Mouse (Mus musculus) CH12.LX (cell line): ENCODE data around the gene Naa40. TPM values are rescaled to one million over a fixed set of nuclear protein-coding genes. Genes with fewer than 3 reads are reported as not detected.

Experiments used
- DNase-seq: peaks from one replicate; pipeline ENCODE4 v3.0.0-alpha.2; 2013; ENCODE audit errors: extremely low read depth
- H3K27ac ChIP-seq: 2 replicates; pipeline ENCODE4 v1.5.1; 2012; ENCODE audit warnings: low read depth, mild to moderate bottlenecking, control low read depth, moderate library complexity; ENCODE audit not compliant: insufficient read depth
- H3K27me3 ChIP-seq: replicated peaks from 2 replicates; pipeline ENCODE3; 2012; ENCODE audit warnings: inconsistent platforms
- H3K36me3 ChIP-seq, 2 experiments: replicated peaks in 1 of 2; 2 replicates each; pipeline versions ENCODE3 to v1.6.1; 2012; ENCODE audit warnings: inconsistent platforms in 1 of 2, low read length in 1 of 2, mild to moderate bottlenecking in 1 of 2, mixed read lengths in 1 of 2, moderate library complexity in 1 of 2; ENCODE audit not compliant: control insufficient read depth in 1 of 2, insufficient read depth in 1 of 2
- H3K4me1 ChIP-seq, 2 experiments: 2 replicates each; pipeline ENCODE4 v1.6.1; 2012; ENCODE audit warnings: inconsistent platforms in 1 of 2, moderate library complexity in 1 of 2; ENCODE audit not compliant: insufficient read depth in 2 of 2, control insufficient read depth in 1 of 2
- H3K4me2 ChIP-seq: 2 replicates; pipeline ENCODE4 v1.6.1; 2012; ENCODE audit warnings: low read depth, mild to moderate bottlenecking, control low read depth; ENCODE audit not compliant: poor library complexity, insufficient read depth, severe bottlenecking
- H3K4me3 ChIP-seq, 3 experiments: fragments of 150-350 bp in 1 of 3; sonication (generic) in 1 of 3; replicated peaks in 1 of 3; 2 replicates each; pipeline versions ENCODE3 to v1.5.1; 2011 to 2012; ENCODE audit warnings: low read depth in 2 of 3, low read length in 2 of 3, mild to moderate bottlenecking in 2 of 3, moderate library complexity in 2 of 3, control low read depth in 1 of 3, improper control_type of control experiment in 1 of 3, inconsistent platforms in 1 of 3, mixed read lengths in 1 of 3; ENCODE audit not compliant: poor library complexity in 1 of 3
- H3K79me2 ChIP-seq: replicated peaks from 2 replicates; pipeline ENCODE4 v1.6.1; 2012; ENCODE audit warnings: mild to moderate bottlenecking, moderate library complexity; ENCODE audit not compliant: control insufficient read depth, poor library complexity, insufficient read depth, severe bottlenecking; ENCODE audit errors: extremely low read depth
- H3K9ac ChIP-seq: 2 replicates; pipeline ENCODE4 v1.6.1; 2012; ENCODE audit warnings: low read depth, mild to moderate bottlenecking, control low read depth, moderate library complexity; ENCODE audit not compliant: insufficient read depth
- H3K9me3 ChIP-seq: replicated peaks from 2 replicates; pipeline ENCODE3; 2012; ENCODE audit warnings: low read length, inconsistent platforms, mixed read lengths
- CHD1 ChIP-seq: IDR thresholded peaks from 2 replicates; pipeline ENCODE4 v1.6.1; 2012; ENCODE audit warnings: low read depth, low read length, improper control_type of control experiment, inconsistent platforms
- CHD2 ChIP-seq: IDR thresholded peaks from 2 replicates; pipeline ENCODE4 v1.6.1; 2011; ENCODE audit warnings: low read length, improper control_type of control experiment
- CTCF ChIP-seq, 2 experiments: IDR thresholded peaks in 1 of 2; conservative IDR thresholded peaks in 1 of 2; 2 replicates each; pipeline ENCODE4 v1.5.1; 2011 to 2012; ENCODE audit warnings: low read depth in 2 of 2, low read length in 2 of 2, improper control_type of control experiment in 1 of 2, inconsistent platforms in 1 of 2, mild to moderate bottlenecking in 1 of 2, moderate library complexity in 1 of 2
- E2F4 ChIP-seq: IDR thresholded peaks from 2 replicates; pipeline ENCODE4 v1.6.1; 2011; ENCODE audit warnings: low read depth, low read length, improper control_type of control experiment; ENCODE audit not compliant: insufficient replicate concordance
- ELF1 ChIP-seq: IDR thresholded peaks from 2 replicates; pipeline ENCODE4 v1.6.1; 2014; ENCODE audit warnings: low read depth, mild to moderate bottlenecking, inconsistent platforms, low read length, improper control_type of control experiment
- EP300 ChIP-seq: IDR thresholded peaks from 2 replicates; pipeline ENCODE4 v1.6.1; 2011; ENCODE audit warnings: low read length, improper control_type of control experiment
- ETS1 ChIP-seq: conservative IDR thresholded peaks from 2 replicates; pipeline ENCODE4 v1.6.1; 2012; ENCODE audit warnings: low read depth, mild to moderate bottlenecking, inconsistent platforms, low read length, improper control_type of control experiment, moderate library complexity
- GABPA ChIP-seq: IDR thresholded peaks from 2 replicates; pipeline ENCODE4 v1.6.1; 2012; ENCODE audit warnings: low read depth, low read length, improper control_type of control experiment, inconsistent platforms; ENCODE audit not compliant: insufficient replicate concordance
- HCFC1 ChIP-seq: IDR thresholded peaks from 2 replicates; pipeline ENCODE4 v1.6.1; 2012; ENCODE audit warnings: low read depth, mild to moderate bottlenecking, inconsistent platforms, low read length, improper control_type of control experiment
- IRF4 ChIP-seq: IDR thresholded peaks from 2 replicates; pipeline ENCODE4 v1.6.1; 2014; ENCODE audit warnings: low read depth, mild to moderate bottlenecking, inconsistent platforms, low read length, improper control_type of control experiment
- JUN ChIP-seq: IDR thresholded peaks from 2 replicates; pipeline ENCODE4 v1.6.1; 2011; ENCODE audit warnings: low read depth, mild to moderate bottlenecking, low read length, improper control_type of control experiment, moderate library complexity; ENCODE audit not compliant: insufficient read depth
- JUND ChIP-seq: conservative IDR thresholded peaks from 2 replicates; pipeline ENCODE4 v1.6.1; 2011; ENCODE audit warnings: low read depth, low read length, improper control_type of control experiment
- KAT2A ChIP-seq: IDR thresholded peaks from 2 replicates; pipeline ENCODE4 v1.6.1; 2012; ENCODE audit warnings: low read length, improper control_type of control experiment, inconsistent platforms; ENCODE audit not compliant: insufficient replicate concordance
- MAFK ChIP-seq: IDR thresholded peaks from 2 replicates; pipeline ENCODE4 v1.6.1; 2011; ENCODE audit warnings: low read length, improper control_type of control experiment; ENCODE audit not compliant: insufficient replicate concordance
- MAX ChIP-seq: IDR thresholded peaks from 2 replicates; pipeline ENCODE4 v1.6.1; 2011; ENCODE audit warnings: low read length, improper control_type of control experiment
- MAZ ChIP-seq: IDR thresholded peaks from 2 replicates; pipeline ENCODE4 v1.6.1; 2012; ENCODE audit warnings: low read depth, mild to moderate bottlenecking, inconsistent platforms, low read length, improper control_type of control experiment, moderate library complexity
- MEF2A ChIP-seq: IDR thresholded peaks from 2 replicates; pipeline ENCODE4 v1.6.1; 2014; ENCODE audit warnings: low read depth, mild to moderate bottlenecking, inconsistent platforms, low read length, improper control_type of control experiment, borderline replicate concordance
- MXI1 ChIP-seq: IDR thresholded peaks from 2 replicates; pipeline ENCODE4 v1.6.1; 2011; ENCODE audit warnings: mild to moderate bottlenecking, low read depth, low read length, improper control_type of control experiment
- MYC ChIP-seq: IDR thresholded peaks from 2 replicates; pipeline ENCODE4 v1.6.1; 2011; ENCODE audit warnings: low read depth, mild to moderate bottlenecking, improper control_type of control experiment, low read length
- NELFE ChIP-seq: IDR thresholded peaks from 2 replicates; pipeline ENCODE4 v1.6.1; 2011; ENCODE audit warnings: low read depth, low read length, improper control_type of control experiment
- NRF1 ChIP-seq: IDR thresholded peaks from 2 replicates; pipeline ENCODE4 v1.6.1; 2014; ENCODE audit warnings: low read depth, mild to moderate bottlenecking, inconsistent platforms, low read length, improper control_type of control experiment, moderate library complexity
- PAX5 ChIP-seq: IDR thresholded peaks from 2 replicates; pipeline ENCODE4 v1.6.1; 2012; ENCODE audit warnings: low read length, inconsistent platforms, mixed read lengths
- POLR2A ChIP-seq: IDR thresholded peaks from 2 replicates; pipeline ENCODE4 v1.6.1; 2011; ENCODE audit warnings: low read depth, mild to moderate bottlenecking, improper control_type of control experiment, low read length
- POLR2AphosphoS2 ChIP-seq: IDR thresholded peaks from 2 replicates; pipeline ENCODE4 v1.6.1; 2011; ENCODE audit warnings: low read depth, low read length, improper control_type of control experiment
- RAD21 ChIP-seq: IDR thresholded peaks from 2 replicates; pipeline ENCODE4 v1.6.1; 2011; ENCODE audit warnings: low read depth, mild to moderate bottlenecking, low read length, improper control_type of control experiment, moderate library complexity
- RCOR1 ChIP-seq: conservative IDR thresholded peaks from 2 replicates; pipeline ENCODE4 v1.6.1; 2012; ENCODE audit warnings: low read depth, mild to moderate bottlenecking, inconsistent platforms, low read length, improper control_type of control experiment
- SIN3A ChIP-seq: IDR thresholded peaks from 2 replicates; pipeline ENCODE4 v1.6.1; 2012; ENCODE audit warnings: low read length, improper control_type of control experiment, inconsistent platforms
- SMC3 ChIP-seq: IDR thresholded peaks from 2 replicates; pipeline ENCODE4 v1.6.1; 2011; ENCODE audit warnings: low read depth, low read length, improper control_type of control experiment
- TBP ChIP-seq: conservative IDR thresholded peaks from 2 replicates; pipeline ENCODE4 v1.6.1; 2011; ENCODE audit warnings: low read depth, low read length, improper control_type of control experiment
- TCF12 ChIP-seq: IDR thresholded peaks from 2 replicates; pipeline ENCODE4 v1.6.1; 2014; ENCODE audit warnings: low read depth, mild to moderate bottlenecking, inconsistent platforms, low read length, improper control_type of control experiment
- UBTF ChIP-seq: IDR thresholded peaks from 2 replicates; pipeline ENCODE4 v1.6.1; 2012; ENCODE audit warnings: low read depth, mild to moderate bottlenecking, inconsistent platforms, low read length, improper control_type of control experiment, moderate library complexity
- USF1 ChIP-seq: IDR thresholded peaks from 2 replicates; pipeline ENCODE4 v1.6.1; 2014; ENCODE audit warnings: low read depth, mild to moderate bottlenecking, inconsistent platforms, low read length, improper control_type of control experiment
- USF2 ChIP-seq: conservative IDR thresholded peaks from 2 replicates; pipeline ENCODE4 v1.6.1; 2011; ENCODE audit warnings: low read depth, low read length, improper control_type of control experiment
- ZC3H11A ChIP-seq: IDR thresholded peaks from 2 replicates; pipeline ENCODE4 v1.6.1; 2012; ENCODE audit warnings: low read depth, mild to moderate bottlenecking, inconsistent platforms, low read length, improper control_type of control experiment
- ZKSCAN1 ChIP-seq: IDR thresholded peaks from 2 replicates; pipeline ENCODE4 v1.6.1; 2012; ENCODE audit warnings: low read depth, inconsistent platforms, low read length, improper control_type of control experiment, borderline replicate concordance
- ZMIZ1 ChIP-seq: IDR thresholded peaks from 2 replicates; pipeline ENCODE4 v1.6.1; 2012; ENCODE audit warnings: low read depth, mild to moderate bottlenecking, inconsistent platforms, low read length, improper control_type of control experiment
- ZNF384 ChIP-seq: IDR thresholded peaks from 2 replicates; pipeline ENCODE4 v1.6.1; 2012; ENCODE audit warnings: low read depth, low read length, improper control_type of control experiment, inconsistent platforms
- dilution Hi-C: fragments of 300-500 bp; cut with MboI; formaldehyde crosslinking; loops from 2 replicates; pipeline ENCODE4 v1.14.3; 2020; ENCODE audit warnings: low sequenced_read_pairs; ENCODE audit not compliant: extremely low pct_unique_long_range_greater_than_20kb, extremely low pct_ligation_motif_present
- in situ Hi-C: fragments of 300-500 bp; cut with MboI; formaldehyde crosslinking; loops from 3 replicates; pipeline ENCODE4 v1.14.3; 2019; ENCODE audit warnings: low sequenced_read_pairs, low pct_ligation_motif_present, low pct_unique_long_range_greater_than_20kb, mixed read lengths
- polyA plus RNA-seq: library from polyadenylated mRNA; unstranded; fragments of >175 nt; gene quantifications from 2 replicates; pipeline ENCODE4 v1.2.1, GENCODE M21; 2012; ENCODE audit warnings: low read depth; ENCODE audit not compliant: insufficient read length
- total RNA-seq, 2 experiments: library from RNA; depleted of rRNA; stranded (reverse); fragments of 300-350 nt in 1 of 2; fragments of >200 nt in 1 of 2; gene quantifications; 2 replicates each; pipeline ENCODE4 v1.2.3; 2012 to 2014

Naa40 gene
- total RNA-seq (2012; rRNA removed) (40.6 and 45.5 TPM in 2 replicates), total RNA-seq (2014; rRNA removed) (63.1 and 65.7 TPM in 2 replicates), polyA plus RNA-seq (61.2 and 69.3 TPM in 2 replicates)

- in situ Hi-C loops, result loop anchor here (10.0 kb wide), 1 partner anchor 174 kb away; the partner anchor contains the start of gene 2700081O15Rik
- H3K4me3 ChIP-seq, result peak within 1 kb of the TSS; percentile 85 to 91 (median 87)
- H3K4me1 ChIP-seq, result peaks cover 22 to 49% of the 10 kb centered on the region in 2 experiments
- H3K27ac ChIP-seq, result peak within 1 kb of the TSS; percentile 47
- peaks cover 3 to 26% of the 10 kb centered on the region in 2 experiments for H3K36me3 ChIP-seq
- dilution Hi-C loops, result no loop called here
- no peaks in the 10 kb centered on the region for H3K9me3 ChIP-seq
- peaks cover 33% of the 10 kb centered on the region for H3K79me2 ChIP-seq
- peak within 1 kb of the TSS; percentile 76 for H3K9ac ChIP-seq
- peak; percentile 94 for DNase-seq
- H3K4me2 ChIP-seq, result peak within 1 kb of the TSS; percentile 64
- H3K27me3 ChIP-seq, result peaks cover 4% of the 10 kb centered on the region
- TF ChIP-seq CHD2, result no peak
- TF ChIP-seq TCF12, result 0 out of 2 replicates have a peak, but pooled peaks have one; percentile 43
- TF ChIP-seq MEF2A, result peak; percentile 58; the same call in 1 of the 2 replicates
- no peak for TF ChIP-seq MYC
- peak; percentile 79 for TF ChIP-seq POLR2A
- TF ChIP-seq EP300, result no peak
- no peak for TF ChIP-seq ZKSCAN1
- no peak for TF ChIP-seq ZC3H11A
- no peak for TF ChIP-seq ETS1
- TF ChIP-seq CHD1, result no peak
- peak; percentile 61 for TF ChIP-seq MAZ
- TF ChIP-seq IRF4, result peak; percentile 32; the same call in 1 of the 2 replicates
- peak; percentile 88 for TF ChIP-seq ELF1
- TF ChIP-seq USF2, result peak; percentile 80
- no peak for TF ChIP-seq JUN
- TF ChIP-seq ZMIZ1, result 0 out of 2 replicates have a peak, but pooled peaks have one; percentile 56
- TF ChIP-seq TBP, result no peak
- 0 out of 2 replicates have a peak, but pooled peaks have one; percentile 79 for TF ChIP-seq KAT2A
- TF ChIP-seq USF1, result peak; percentile 87
- TF ChIP-seq RAD21, result no peak
- no peak for TF ChIP-seq MAFK
- no peak for TF ChIP-seq JUND
- no peak for TF ChIP-seq ZNF384
- TF ChIP-seq SMC3, result no peak
- TF ChIP-seq CTCF (conservative IDR thresholded peaks at IDR 0.05 in 1 of 2, IDR thresholded peaks at IDR 0.05 in 1 of 2; ENCODE audit: low read depth in 2 of 2, low read length in 2 of 2), result no peak
- peak; percentile 99 for TF ChIP-seq MXI1
- no peak for TF ChIP-seq RCOR1
- TF ChIP-seq GABPA, result no peak
- peak; percentile 76; the same call in 1 of the 2 replicates for TF ChIP-seq E2F4
- TF ChIP-seq SIN3A, result peak; percentile 99
- TF ChIP-seq POLR2AphosphoS2, result no peak
- TF ChIP-seq UBTF, result no peak
- peak; percentile 82 for TF ChIP-seq HCFC1
- TF ChIP-seq MAX, result peak; percentile 55; the same call in 1 of the 2 replicates
- TF ChIP-seq NRF1, result peak; percentile 97
- TF ChIP-seq NELFE, result peak; percentile 59
- TF ChIP-seq PAX5, result no peak
These were observed at the start of gene Naa40 for GRCm38 (mm10) chr19:7240782-7241690. TSS of gene Naa40 (minus strand) at chr19:7241183.
